Mouse (Mus musculus): Measurements from ENCODE around the gene Pitpnm3. TPM values are rescaled to one million over a fixed set of nuclear protein-coding genes. Genes with fewer than 3 reads are reported as not detected.
A peak's percentile ranks its signal among the peaks of the same experiment; 100 is the strongest.

The Pitpnm3 gene
- polyA plus RNA-seq, 1 experiment from 2014 or later: 0.35 TPM

GRCm38 (mm10) chr11:72169871-72170270 is 34.3 kb upstream of the Pitpnm3 start:
- H3K36me3 ChIP-seq (ENCODE audit: control insufficient read depth, insufficient read depth, low read length): no peaks in the 10 kb centered on the region; the same call in 1 of the 2 replicates

DNA sequence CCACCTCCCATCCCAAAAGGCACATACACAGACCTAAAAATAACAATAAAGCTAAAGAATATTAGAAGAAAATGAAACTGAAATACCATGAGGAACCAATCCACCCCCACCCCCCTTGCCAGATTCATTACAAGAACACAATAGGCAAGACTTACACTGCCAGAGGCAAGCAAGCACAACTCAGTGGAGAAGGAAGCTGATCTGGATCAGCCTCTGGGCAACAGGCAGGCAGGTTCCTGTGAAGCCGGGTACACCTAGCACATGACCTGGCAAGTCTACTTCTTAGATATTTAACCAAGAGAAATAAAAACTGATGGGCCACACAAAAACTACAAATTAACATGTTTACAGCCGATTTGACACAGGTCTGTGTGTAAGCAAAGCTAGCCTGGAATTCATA is 27.6 kb upstream of the Pitpnm3 start:
- Histone ChIP-seq H3K27ac (ENCODE audit: low read length) (no peak overlapping the region), H3K4me3 (ENCODE audit: low read length) (no peak overlapping the region), H3K27me3 (replicated peaks; ENCODE audit: control insufficient read depth, insufficient read depth, low read length) (no peaks in the 10 kb centered on the region), H3K9me3 (ENCODE audit: control insufficient read depth, low read length) (no peaks in the 10 kb centered on the region), H3K4me1 (ENCODE audit: control insufficient read depth, insufficient read depth, low read length) (no peaks in the 10 kb centered on the region), H3K4me2 (ENCODE audit: low read depth, low read length) (no peak overlapping the region), H3K9ac (ENCODE audit: low read depth, low read length) (no peak overlapping the region), H3K36me3 (ENCODE audit: control insufficient read depth, insufficient read depth, low read length) (peaks cover 4% of the 10 kb centered on the region)
- 93% methylated on average over 2 of the region's 2 CpGs for WGBS
- ATAC-seq: no peak

More at GRCm38 (mm10) chr11:72169871-72170270, 34.3 kb upstream of the Pitpnm3 start:
- Histone ChIP-seq H3K4me1 (ENCODE audit: control insufficient read depth, insufficient read depth, low read length) (no peaks in the 10 kb centered on the region), H3K27ac (ENCODE audit: low read length) (no peak overlapping the region), H3K27me3 (replicated peaks; ENCODE audit: control insufficient read depth, insufficient read depth, low read length) (no peaks in the 10 kb centered on the region), H3K4me2 (ENCODE audit: low read depth, low read length) (no peak overlapping the region), H3K4me3 (ENCODE audit: low read length) (no peak overlapping the region), H3K9ac (ENCODE audit: low read depth, low read length) (no peak overlapping the region), H3K9me3 (ENCODE audit: control insufficient read depth, low read length) (no peaks in the 10 kb centered on the region)
- 80% methylated on average over 4 of the region's 4 CpGs for WGBS
- no peak for ATAC-seq

DNA sequence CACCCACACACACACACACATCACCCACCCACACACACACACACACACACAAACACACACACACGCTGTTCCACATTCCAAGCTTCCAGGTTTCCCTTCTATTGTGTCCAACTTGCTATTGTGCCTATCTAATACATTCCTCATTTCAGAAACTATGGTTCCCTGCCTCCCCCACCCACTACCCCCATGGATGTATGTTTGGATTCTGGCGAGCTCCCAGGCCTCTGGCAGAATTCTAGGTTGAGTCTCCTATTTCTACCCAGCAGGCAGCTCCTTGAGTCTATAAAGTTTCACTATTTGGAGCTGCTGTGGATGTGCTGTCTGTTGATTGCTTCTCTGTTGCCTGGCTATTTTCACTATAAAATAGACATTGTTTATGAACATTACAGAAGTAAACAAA is 21.0 kb upstream of the Pitpnm3 start:
- no peak overlapping the region for H3K4me3 ChIP-seq (ENCODE audit: low read length)
- no peak overlapping the region for H3K9ac ChIP-seq (ENCODE audit: low read depth, low read length)
- H3K27ac ChIP-seq (ENCODE audit: low read length): peak overlapping the region; percentile 46; the same call in 1 of the 2 replicates
- 0 out of 2 replicates have a peak, but pooled peaks cover 5% of the 10 kb centered on the region for H3K4me1 ChIP-seq (ENCODE audit: control insufficient read depth, insufficient read depth, low read length)
- no peak overlapping the region for H3K4me2 ChIP-seq (ENCODE audit: low read depth, low read length)
- 49% methylated on average over 2 of the region's 2 CpGs for WGBS
- H3K27me3 ChIP-seq (replicated peaks; ENCODE audit: control insufficient read depth, insufficient read depth, low read length): no peaks in the 10 kb centered on the region
- no peak for ATAC-seq
- no peaks in the 10 kb centered on the region for H3K9me3 ChIP-seq (ENCODE audit: control insufficient read depth, low read length)
- H3K36me3 ChIP-seq (ENCODE audit: control insufficient read depth, insufficient read depth, low read length): peaks cover 4% of the 10 kb centered on the region; the same call in 1 of the 2 replicates

DNA sequence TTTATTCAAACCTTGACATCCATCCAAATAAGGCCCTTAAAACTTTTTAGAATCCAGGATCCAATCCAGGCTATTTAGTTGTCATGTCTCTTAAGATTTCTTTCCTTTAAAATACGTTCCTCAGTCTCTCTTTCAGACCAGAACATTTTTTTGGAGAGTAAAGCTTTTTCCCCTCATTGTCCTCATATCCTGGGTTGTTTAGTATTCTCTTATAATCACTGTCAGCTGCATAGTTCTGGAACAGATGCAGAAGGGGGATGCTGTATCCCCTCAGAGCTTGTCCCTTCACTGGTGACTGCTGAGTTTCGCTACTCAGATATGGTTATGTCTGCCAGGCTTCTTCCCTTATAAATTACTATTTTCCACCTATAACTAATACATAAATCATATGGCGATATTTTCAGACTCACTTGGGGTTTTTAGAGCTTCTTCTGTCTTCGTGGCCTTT is 20.4 kb upstream of the Pitpnm3 start:
- no peaks in the 10 kb centered on the region for H3K9me3 ChIP-seq (ENCODE audit: control insufficient read depth, low read length)
- no peak overlapping the region for H3K4me3 ChIP-seq (ENCODE audit: low read length)
- ATAC-seq: peak; percentile 63; the same call in 1 of the 2 replicates
- H3K9ac ChIP-seq (ENCODE audit: low read depth, low read length): no peak overlapping the region
- H3K27me3 ChIP-seq (replicated peaks; ENCODE audit: control insufficient read depth, insufficient read depth, low read length): no peaks in the 10 kb centered on the region
- H3K4me2 ChIP-seq (ENCODE audit: low read depth, low read length): no peak overlapping the region
- H3K27ac ChIP-seq (ENCODE audit: low read length): peak overlapping the region; percentile 11; the same call in 1 of the 2 replicates
- 54% methylated on average over 4 of the region's 4 CpGs for WGBS
- 0 out of 2 replicates have a peak, but pooled peaks cover 5% of the 10 kb centered on the region for H3K4me1 ChIP-seq (ENCODE audit: control insufficient read depth, insufficient read depth, low read length)
- H3K36me3 ChIP-seq (ENCODE audit: control insufficient read depth, insufficient read depth, low read length): peaks cover 4% of the 10 kb centered on the region; the same call in 1 of the 2 replicates

DNA sequence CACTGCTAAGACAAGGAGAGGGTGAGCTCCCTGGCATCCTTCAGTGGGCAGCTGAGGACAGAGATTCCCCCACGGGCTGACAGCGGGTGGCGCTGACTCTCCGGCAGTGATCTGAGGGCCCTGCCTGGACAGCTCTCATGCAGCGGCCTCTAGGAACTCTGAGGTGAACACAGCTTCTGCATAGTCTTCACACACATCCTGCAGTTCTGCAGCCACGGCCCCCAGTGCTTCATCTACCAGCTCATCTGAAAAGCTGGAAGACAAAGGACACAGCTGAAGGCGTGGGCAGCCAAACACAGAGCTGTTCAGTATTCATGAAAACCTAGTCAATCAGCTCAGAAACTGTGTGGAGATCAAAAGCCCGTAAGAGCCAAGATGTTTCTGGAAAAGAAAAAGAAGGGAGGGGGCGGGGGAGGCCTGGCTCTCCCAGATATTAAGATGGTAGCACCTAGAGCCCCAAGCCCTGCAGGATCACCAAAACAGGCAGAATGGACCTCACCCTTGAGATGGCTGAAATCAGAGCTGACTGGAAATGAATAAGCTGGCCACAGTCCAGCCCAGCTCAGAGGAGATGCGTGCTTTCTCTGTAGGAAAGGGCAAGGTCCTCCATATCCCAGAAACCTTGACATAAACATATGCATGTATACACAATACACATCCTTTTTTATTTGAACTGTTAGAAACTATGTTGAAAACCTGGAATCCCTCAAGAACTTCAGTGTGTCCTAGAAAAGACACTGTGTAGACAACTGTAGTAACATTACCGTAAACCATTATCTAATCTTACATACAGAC is 19.8 kb upstream of the Pitpnm3 start:
- 63% methylated on average over 11 of the region's 11 CpGs for WGBS
- peak; percentile 68 for ATAC-seq
- Histone ChIP-seq H3K27ac (ENCODE audit: low read length) (peak overlapping the region; percentile 66), H3K9ac (ENCODE audit: low read depth, low read length) (no peak overlapping the region), H3K4me3 (ENCODE audit: low read length) (no peak overlapping the region), H3K9me3 (ENCODE audit: control insufficient read depth, low read length) (no peaks in the 10 kb centered on the region), H3K4me2 (ENCODE audit: low read depth, low read length) (no peak overlapping the region), H3K27me3 (replicated peaks; ENCODE audit: control insufficient read depth, insufficient read depth, low read length) (no peaks in the 10 kb centered on the region), H3K36me3 (ENCODE audit: control insufficient read depth, insufficient read depth, low read length) (peaks cover 4% of the 10 kb centered on the region; the same call in 1 of the 2 replicates), H3K4me1 (ENCODE audit: control insufficient read depth, insufficient read depth, low read length) (0 out of 2 replicates have a peak, but pooled peaks cover 5% of the 10 kb centered on the region)

DNA sequence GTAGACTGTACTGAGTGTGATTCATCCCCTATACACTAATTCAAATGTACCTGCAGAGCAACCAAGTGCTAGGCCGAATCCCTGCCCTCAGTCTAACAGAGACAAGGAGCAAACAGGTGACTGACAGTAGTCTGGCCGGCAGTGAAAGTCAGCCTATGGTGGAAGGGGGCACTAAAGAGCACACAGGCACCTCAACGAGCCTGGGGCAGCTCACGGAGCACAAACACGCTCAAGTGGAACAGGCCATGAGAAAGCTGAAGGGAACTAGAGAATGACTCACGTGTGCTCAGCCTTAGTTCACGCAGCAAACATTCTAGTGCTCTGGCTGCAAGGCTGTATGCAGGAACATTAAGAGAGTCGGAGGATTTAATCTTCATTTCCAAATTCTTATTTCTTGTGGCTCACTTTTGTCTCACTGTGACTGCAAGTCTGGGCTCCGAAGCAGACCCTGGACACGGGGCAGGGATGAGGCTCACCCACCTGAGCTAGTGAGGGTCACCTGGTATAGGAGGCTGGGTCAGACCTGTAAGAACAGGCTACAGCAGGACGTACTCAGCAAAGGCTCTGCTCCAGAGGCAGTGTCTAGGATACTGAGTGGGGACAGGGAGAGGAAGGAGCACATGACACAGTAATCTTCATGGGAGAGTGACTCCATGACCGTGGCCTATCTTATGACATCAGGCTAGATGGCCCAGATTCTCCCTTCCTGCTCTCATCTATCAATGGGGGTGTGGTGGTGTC is 17.7 kb upstream of the Pitpnm3 start:
- H3K36me3 ChIP-seq (ENCODE audit: control insufficient read depth, insufficient read depth, low read length): no peaks in the 10 kb centered on the region
- H3K9me3 ChIP-seq (ENCODE audit: control insufficient read depth, low read length): no peaks in the 10 kb centered on the region
- no peak overlapping the region for H3K9ac ChIP-seq (ENCODE audit: low read depth, low read length)
- no peaks in the 10 kb centered on the region for H3K27me3 ChIP-seq (replicated peaks; ENCODE audit: control insufficient read depth, insufficient read depth, low read length)
- H3K27ac ChIP-seq (ENCODE audit: low read length): no peak overlapping the region
- no peak overlapping the region for H3K4me3 ChIP-seq (ENCODE audit: low read length)
- no peak overlapping the region for H3K4me2 ChIP-seq (ENCODE audit: low read depth, low read length)
- no peak for ATAC-seq
- 80% methylated on average over 12 of the region's 12 CpGs for WGBS
- 0 out of 2 replicates have a peak, but pooled peaks cover 5% of the 10 kb centered on the region for H3K4me1 ChIP-seq (ENCODE audit: control insufficient read depth, insufficient read depth, low read length)

GRCm38 (mm10) chr11:72151120-72151519 is 15.5 kb upstream of the Pitpnm3 start:
- Histone ChIP-seq H3K4me1 (ENCODE audit: control insufficient read depth, insufficient read depth, low read length) (0 out of 2 replicates have a peak, but pooled peaks cover 5% of the 10 kb centered on the region), H3K4me3 (ENCODE audit: low read length) (no peak overlapping the region), H3K27me3 (replicated peaks; ENCODE audit: control insufficient read depth, insufficient read depth, low read length) (no peaks in the 10 kb centered on the region), H3K36me3 (ENCODE audit: control insufficient read depth, insufficient read depth, low read length) (no peaks in the 10 kb centered on the region), H3K9ac (ENCODE audit: low read depth, low read length) (no peak overlapping the region), H3K27ac (ENCODE audit: low read length) (no peak overlapping the region), H3K4me2 (ENCODE audit: low read depth, low read length) (no peak overlapping the region), H3K9me3 (ENCODE audit: control insufficient read depth, low read length) (no peaks in the 10 kb centered on the region)
- 66% methylated on average over 2 of the region's 2 CpGs for WGBS
- no peak for ATAC-seq

GRCm38 (mm10) chr11:72147910-72148309 is 12.3 kb upstream of the Pitpnm3 start:
- Histone ChIP-seq H3K27me3 (replicated peaks; ENCODE audit: control insufficient read depth, insufficient read depth, low read length) (no peaks in the 10 kb centered on the region), H3K4me2 (ENCODE audit: low read depth, low read length) (no peak overlapping the region), H3K27ac (ENCODE audit: low read length) (no peak overlapping the region), H3K9ac (ENCODE audit: low read depth, low read length) (no peak overlapping the region), H3K4me1 (ENCODE audit: control insufficient read depth, insufficient read depth, low read length) (no peaks in the 10 kb centered on the region), H3K4me3 (ENCODE audit: low read length) (no peak overlapping the region), H3K9me3 (ENCODE audit: control insufficient read depth, low read length) (no peaks in the 10 kb centered on the region), H3K36me3 (ENCODE audit: control insufficient read depth, insufficient read depth, low read length) (no peaks in the 10 kb centered on the region)
- WGBS: 49% methylated on average over 3 of the region's 3 CpGs
- no peak for ATAC-seq

GRCm38 (mm10) chr11:72145877-72146248 is 10.3 kb upstream of the Pitpnm3 start:
- Histone ChIP-seq H3K9me3 (ENCODE audit: control insufficient read depth, low read length) (no peaks in the 10 kb centered on the region), H3K4me3 (ENCODE audit: low read length) (no peak overlapping the region), H3K9ac (ENCODE audit: low read depth, low read length) (no peak overlapping the region), H3K27ac (ENCODE audit: low read length) (no peak overlapping the region), H3K4me2 (ENCODE audit: low read depth, low read length) (no peak overlapping the region), H3K27me3 (replicated peaks; ENCODE audit: control insufficient read depth, insufficient read depth, low read length) (no peaks in the 10 kb centered on the region), H3K36me3 (ENCODE audit: control insufficient read depth, insufficient read depth, low read length) (no peaks in the 10 kb centered on the region), H3K4me1 (ENCODE audit: control insufficient read depth, insufficient read depth, low read length) (no peaks in the 10 kb centered on the region)
- 0 out of 2 replicates have a peak, but pooled peaks have one; percentile 28 for ATAC-seq
- 95% methylated on average over 1 of the region's 1 CpGs for WGBS
